24 mouse cellular contexts compared by ENCODE assay signal in genomic region chr12:13127407-13127806, GRCm38 (mm10).
DNase-seq lines count a peak whose midpoint lies in the region; ATAC-seq and TF ChIP-seq lines count a peak whose summit lies in the region.
"Had no signal": no experiment of that assay in that cellular context is flagged by ENCODE, and none has a peak within 500 bp of the region (broad histone marks: within the 10 kb centered on the region; RNA-seq: fewer than 3 reads in every experiment).

No protein-coding gene starts in this region.

- WGBS in embryonic facial prominence, embryonic 11.5 days, result 56% methylated on average over 11 of the region's 11 CpGs
- WGBS in embryonic facial prominence, embryonic 10.5 days, result 74% methylated on average over 11 of the region's 11 CpGs
- WGBS in forebrain, postnatal 0 days, result 77% methylated on average over 11 of the region's 11 CpGs
- 78% methylated on average over 11 of the region's 11 CpGs for WGBS in forebrain, embryonic 16.5 days
- 72% methylated on average over 11 of the region's 11 CpGs for WGBS in midbrain, embryonic 16.5 days
- WGBS in midbrain, embryonic 11.5 days, result 79% methylated on average over 11 of the region's 11 CpGs

- no peak overlapping the region for H3K9ac ChIP-seq in embryonic facial prominence, embryonic 11.5 days (replicated peaks; ENCODE audit: low read length)
- no peak overlapping the region for H3K9ac ChIP-seq in forebrain, postnatal 0 days
- no peak overlapping the region for H3K9ac ChIP-seq in forebrain, embryonic 16.5 days (replicated peaks; ENCODE audit: low read depth, low read length)
- H3K9ac ChIP-seq in midbrain, embryonic 16.5 days (ENCODE audit: low read depth, low read length), result no peak overlapping the region
- H3K9ac ChIP-seq in midbrain, embryonic 11.5 days (ENCODE audit: low read length), result no peak overlapping the region
- H3K9ac ChIP-seq: embryonic facial prominence, embryonic 13.5 days; heart, embryonic 13.5 days; hindbrain, embryonic 14.5 days had no signal

- TF ChIP-seq CTCF in forebrain, postnatal 0 days (IDR thresholded peaks at IDR 0.05; ENCODE audit: low read depth), result no peak

- H3K4me3 ChIP-seq in embryonic facial prominence, embryonic 11.5 days (ENCODE audit: low read depth, low read length), result no peak overlapping the region
- no peak overlapping the region for H3K4me3 ChIP-seq in embryonic facial prominence, embryonic 10.5 days
- no peak overlapping the region for H3K4me3 ChIP-seq in forebrain, postnatal 0 days (ENCODE audit: low read depth, low read length)
- H3K4me3 ChIP-seq in forebrain, embryonic 16.5 days (replicated peaks; ENCODE audit: low read length), result no peak overlapping the region
- no peak overlapping the region for H3K4me3 ChIP-seq in midbrain, embryonic 16.5 days (ENCODE audit: low read depth, low read length)
- no peak overlapping the region for H3K4me3 ChIP-seq in midbrain, embryonic 11.5 days (ENCODE audit: low read depth, low read length)
- H3K4me3 ChIP-seq: embryonic facial prominence, embryonic 13.5 days; heart, adult 2 months; heart, embryonic 10.5 days; heart, embryonic 13.5 days had no signal

- H3K4me2 ChIP-seq in embryonic facial prominence, embryonic 11.5 days (ENCODE audit: low read depth, low read length), result no peak overlapping the region
- no peak overlapping the region for H3K4me2 ChIP-seq in forebrain, postnatal 0 days (ENCODE audit: low read depth)
- H3K4me2 ChIP-seq in forebrain, embryonic 16.5 days (ENCODE audit: low read length), result no peak overlapping the region
- H3K4me2 ChIP-seq in midbrain, embryonic 16.5 days (ENCODE audit: low read length), result no peak overlapping the region
- H3K4me2 ChIP-seq in midbrain, embryonic 11.5 days, result no peak overlapping the region
- H3K4me2 ChIP-seq: embryonic facial prominence, embryonic 13.5 days; heart, embryonic 13.5 days; hindbrain, embryonic 14.5 days had no signal

- no peak for ATAC-seq in embryonic facial prominence, embryonic 11.5 days (replicated peaks; ENCODE audit: insufficient number of reproducible peaks, low FRiP score, low TSS enrichment, low read depth)
- peak; percentile 14; the same call in 1 of the 2 replicates for ATAC-seq in forebrain, postnatal 0 days
- no peak for ATAC-seq in forebrain, embryonic 16.5 days
- peak; percentile 30; the same call in 1 of the 2 replicates for ATAC-seq in midbrain, embryonic 16.5 days
- no peak for ATAC-seq in midbrain, embryonic 11.5 days (ENCODE audit: low FRiP score)
- ATAC-seq: activated CD4-positive, CD25-positive, alpha-beta regulatory T cell, adult 4 months; hindbrain, postnatal 0 days; inflammation-experienced regulatory T-cells, adult 6 months; intestine, embryonic 16.5 days had no signal

- no peaks in the 10 kb centered on the region for H3K9me3 ChIP-seq in embryonic facial prominence, embryonic 11.5 days (replicated peaks; ENCODE audit: control insufficient read depth, low read length)
- no peaks in the 10 kb centered on the region for H3K9me3 ChIP-seq in embryonic facial prominence, embryonic 10.5 days
- H3K9me3 ChIP-seq in forebrain, postnatal 0 days (ENCODE audit: low read length), result no peaks in the 10 kb centered on the region
- H3K9me3 ChIP-seq in forebrain, embryonic 16.5 days (ENCODE audit: control insufficient read depth, low read length), result no peaks in the 10 kb centered on the region
- H3K9me3 ChIP-seq in midbrain, embryonic 16.5 days (replicated peaks; ENCODE audit: control insufficient read depth, low read length, poor library complexity, severe bottlenecking), result no peaks in the 10 kb centered on the region
- no peaks in the 10 kb centered on the region for H3K9me3 ChIP-seq in midbrain, embryonic 11.5 days (ENCODE audit: control insufficient read depth, low read length)
- H3K9me3 ChIP-seq: embryonic facial prominence, embryonic 13.5 days; heart, embryonic 10.5 days; heart, embryonic 13.5 days had no signal

- no peaks in the 10 kb centered on the region for H3K4me1 ChIP-seq in embryonic facial prominence, embryonic 11.5 days (ENCODE audit: control insufficient read depth, insufficient read depth, low read length)
- peaks cover 38% of the 10 kb centered on the region for H3K4me1 ChIP-seq in embryonic facial prominence, embryonic 10.5 days
- H3K4me1 ChIP-seq in forebrain, postnatal 0 days (ENCODE audit: insufficient read depth), result peaks cover 7% of the 10 kb centered on the region; the same call in 1 of the 2 replicates
- no peaks in the 10 kb centered on the region for H3K4me1 ChIP-seq in forebrain, embryonic 16.5 days (replicated peaks; ENCODE audit: control insufficient read depth, insufficient read depth, low read length)
- H3K4me1 ChIP-seq in midbrain, embryonic 16.5 days (ENCODE audit: control insufficient read depth, insufficient read depth, low read length), result no peaks in the 10 kb centered on the region
- H3K4me1 ChIP-seq in midbrain, embryonic 11.5 days (ENCODE audit: control insufficient read depth, insufficient read depth, low read length), result no peaks in the 10 kb centered on the region

- H3K27ac ChIP-seq in embryonic facial prominence, embryonic 11.5 days (replicated peaks; ENCODE audit: low read depth, low read length), result no peak overlapping the region
- no peak overlapping the region; the same call in 1 of the 2 replicates for H3K27ac ChIP-seq in embryonic facial prominence, embryonic 10.5 days (replicated peaks)
- H3K27ac ChIP-seq in forebrain, postnatal 0 days (ENCODE audit: low read depth, low read length), result peak overlapping the region; percentile 21; the same call in 1 of the 2 replicates
- no peak overlapping the region for H3K27ac ChIP-seq in forebrain, embryonic 16.5 days (ENCODE audit: low read length)
- H3K27ac ChIP-seq in midbrain, embryonic 16.5 days (ENCODE audit: low read length), result no peak overlapping the region
- H3K27ac ChIP-seq in midbrain, embryonic 11.5 days (ENCODE audit: low read depth, low read length), result no peak overlapping the region
- H3K27ac ChIP-seq: embryonic facial prominence, embryonic 13.5 days; heart, adult 2 months; heart, embryonic 13.5 days; hindbrain, embryonic 14.5 days; hindbrain, postnatal 0 days had no signal

- peak; percentile 47 for DNase-seq in embryonic facial prominence, embryonic 11.5 days (ENCODE audit: low spot score)
- no peak for DNase-seq in embryonic facial prominence, embryonic 10.5 days (ENCODE audit: low spot score)
- no peak for DNase-seq in forebrain, postnatal 0 days
- no peak for DNase-seq in midbrain, embryonic 11.5 days (ENCODE audit: low spot score, missing footprints)
- DNase-seq: adrenal gland, adult 8-10 months; adrenal gland, postnatal 25 days; cerebellum, adult 18-20 months; cerebellum, adult 9-10 months; cerebellum, postnatal 14 days; gastrocnemius, postnatal 10 days; gastrocnemius, postnatal 36 days; heart, adult 2 months; heart, postnatal 14 days; heart, postnatal 4 days had no signal

- H3K27me3 ChIP-seq in embryonic facial prominence, embryonic 11.5 days (ENCODE audit: control insufficient read depth, insufficient read depth, low read length), result no peaks in the 10 kb centered on the region
- H3K27me3 ChIP-seq in embryonic facial prominence, embryonic 10.5 days (replicated peaks; ENCODE audit: low read depth, poor library complexity, severe bottlenecking), result no peaks in the 10 kb centered on the region
- H3K27me3 ChIP-seq in forebrain, postnatal 0 days (ENCODE audit: insufficient read depth, low read length), result no peaks in the 10 kb centered on the region
- no peaks in the 10 kb centered on the region for H3K27me3 ChIP-seq in forebrain, embryonic 16.5 days (replicated peaks; ENCODE audit: control insufficient read depth, insufficient read depth, low read length)
- no peaks in the 10 kb centered on the region for H3K27me3 ChIP-seq in midbrain, embryonic 16.5 days (ENCODE audit: control insufficient read depth, insufficient read depth, low read depth, low read length)
- no peaks in the 10 kb centered on the region for H3K27me3 ChIP-seq in midbrain, embryonic 11.5 days (ENCODE audit: control insufficient read depth, insufficient read depth, low read length)
- H3K27me3 ChIP-seq: embryonic facial prominence, embryonic 13.5 days had no signal

- H3K36me3 ChIP-seq in embryonic facial prominence, embryonic 11.5 days (replicated peaks; ENCODE audit: control insufficient read depth, insufficient read depth, low read depth, low read length), result no peaks in the 10 kb centered on the region
- no peaks in the 10 kb centered on the region for H3K36me3 ChIP-seq in embryonic facial prominence, embryonic 10.5 days (replicated peaks)
- no peaks in the 10 kb centered on the region for H3K36me3 ChIP-seq in forebrain, postnatal 0 days (ENCODE audit: insufficient read depth)
- H3K36me3 ChIP-seq in forebrain, embryonic 16.5 days (ENCODE audit: control insufficient read depth, insufficient read depth), result no peaks in the 10 kb centered on the region
- no peaks in the 10 kb centered on the region for H3K36me3 ChIP-seq in midbrain, embryonic 16.5 days (ENCODE audit: control insufficient read depth, insufficient read depth, low read length)
- H3K36me3 ChIP-seq in midbrain, embryonic 11.5 days (ENCODE audit: control insufficient read depth, insufficient read depth, low read length), result no peaks in the 10 kb centered on the region
- H3K36me3 ChIP-seq: embryonic facial prominence, embryonic 13.5 days; heart, embryonic 10.5 days; heart, embryonic 13.5 days had no signal

Comparison
In these comparisons a context has a peak if more than half of its experiments do, and no peak if none do; other contexts are left out.
1. ATAC-seq: peak in forebrain, postnatal 0 days (single experiment) and midbrain, embryonic 16.5 days (single experiment); none in embryonic facial prominence, embryonic 11.5 days (single experiment), forebrain, embryonic 16.5 days (single experiment) and midbrain, embryonic 11.5 days (single experiment).